Mouse (Mus musculus): ENCODE data around the gene R3hdml.

The R3hdml gene

DNA sequence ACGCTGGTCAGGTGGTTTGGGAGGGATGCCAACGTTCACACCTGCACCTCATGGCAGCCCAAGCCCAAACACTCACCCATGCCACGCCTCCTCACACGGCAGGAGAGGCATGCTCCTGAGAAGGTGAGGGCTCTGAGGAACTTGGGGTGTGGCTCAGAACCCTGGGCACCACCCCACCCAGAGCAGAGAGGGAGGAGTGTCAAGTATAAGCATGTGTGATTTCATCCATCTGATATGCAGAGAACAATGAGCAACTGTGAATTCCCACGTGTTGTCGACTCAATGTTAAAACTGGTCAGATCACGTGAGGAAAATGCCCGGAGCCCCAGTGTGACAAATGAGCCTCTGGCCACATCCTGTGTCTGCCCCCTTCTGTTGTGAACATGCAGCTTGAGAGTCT lies 25.3 kb upstream of the R3hdml start:
- TF ChIP-seq GATA4 (IDR thresholded peaks at IDR 0.05; ENCODE audit: insufficient replicate concordance, low read length), result no peak

DNA sequence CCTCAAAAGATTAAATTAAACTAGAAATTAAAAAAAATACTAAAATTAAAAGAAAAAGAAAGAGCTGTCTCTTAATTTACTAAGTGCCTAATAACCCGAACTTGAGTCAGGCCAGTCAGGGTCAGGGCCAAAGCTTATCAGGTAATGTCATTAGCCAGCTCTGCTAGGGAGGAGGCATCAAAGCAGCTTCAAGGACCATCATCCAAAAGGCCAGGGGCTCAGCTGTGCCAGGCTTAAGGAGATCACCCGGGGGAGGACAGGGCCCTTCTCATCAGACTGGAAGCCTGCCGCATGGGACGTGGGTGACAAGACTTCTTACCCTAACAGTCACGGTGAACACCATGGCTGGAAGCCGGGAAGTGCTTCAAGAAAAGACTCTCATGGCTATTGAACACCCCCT lies 24.5 kb upstream of the R3hdml start:
- TF ChIP-seq GATA4 (IDR thresholded peaks at IDR 0.05; ENCODE audit: insufficient replicate concordance, low read length), result no peak

DNA sequence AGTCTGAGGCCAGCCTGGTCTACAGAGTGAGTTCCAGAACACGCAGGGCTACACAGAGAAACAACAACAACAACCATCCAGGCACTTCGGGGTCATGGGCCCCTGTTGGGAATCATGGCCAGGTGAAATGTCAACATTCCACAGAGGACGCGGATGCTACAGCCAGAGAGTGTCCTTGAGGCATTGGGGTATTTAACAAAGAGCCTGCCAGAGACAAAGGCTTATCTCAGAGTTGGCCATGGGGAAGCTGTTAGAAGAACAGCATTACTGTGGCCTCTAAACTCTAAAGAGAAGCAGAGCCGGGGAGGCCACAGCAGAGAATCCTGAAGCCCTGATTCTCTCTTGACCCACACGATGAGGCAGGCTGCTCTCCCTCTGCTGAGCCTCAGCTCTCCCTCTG lies 23.3 kb upstream of the R3hdml start:
- no peak for TF ChIP-seq GATA4 (IDR thresholded peaks at IDR 0.05; ENCODE audit: insufficient replicate concordance, low read length)

DNA sequence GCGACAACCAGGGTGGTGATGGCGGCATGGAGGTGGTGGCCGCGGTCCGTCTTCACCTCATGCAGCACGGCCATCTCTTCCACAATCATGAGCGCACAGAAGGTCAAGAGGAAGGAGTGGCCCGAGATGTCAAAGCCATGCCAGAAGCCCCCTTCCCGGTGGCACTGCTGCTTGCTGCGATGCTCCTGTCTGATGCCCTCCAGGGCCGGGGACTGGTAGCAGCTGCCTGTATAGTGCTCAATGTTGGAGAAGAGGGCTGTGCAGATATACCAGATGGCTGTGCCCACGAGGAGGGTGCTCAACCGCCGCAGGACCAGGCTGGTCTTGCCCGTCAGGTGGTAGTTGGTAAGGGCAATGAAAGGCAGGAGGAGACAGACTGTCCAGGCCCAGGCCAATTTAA lies 22.4 kb upstream of the R3hdml start:
- no peak for TF ChIP-seq GATA4 (IDR thresholded peaks at IDR 0.05; ENCODE audit: insufficient replicate concordance, low read length)

DNA sequence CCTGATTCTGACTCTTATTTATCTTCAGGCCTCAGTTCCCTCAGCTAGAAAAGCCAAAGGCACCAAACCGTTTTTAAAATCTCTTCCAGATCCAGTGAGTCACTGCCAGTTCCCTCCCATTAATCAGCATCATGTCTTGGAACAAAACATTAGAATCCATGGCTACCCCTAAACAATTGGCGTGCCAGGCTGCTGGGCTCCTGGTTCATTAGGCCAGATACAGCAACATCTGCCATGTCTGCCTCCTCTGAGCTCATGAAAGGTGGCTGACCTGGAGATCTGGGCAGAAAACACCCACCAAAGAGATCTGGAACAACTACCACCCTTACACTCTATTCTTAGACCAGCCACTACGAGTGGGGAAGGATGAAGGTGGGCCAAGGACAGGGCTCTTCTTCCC lies 21.0 kb upstream of the R3hdml start:
- TF ChIP-seq GATA4 (IDR thresholded peaks at IDR 0.05; ENCODE audit: insufficient replicate concordance, low read length), result no peak

DNA sequence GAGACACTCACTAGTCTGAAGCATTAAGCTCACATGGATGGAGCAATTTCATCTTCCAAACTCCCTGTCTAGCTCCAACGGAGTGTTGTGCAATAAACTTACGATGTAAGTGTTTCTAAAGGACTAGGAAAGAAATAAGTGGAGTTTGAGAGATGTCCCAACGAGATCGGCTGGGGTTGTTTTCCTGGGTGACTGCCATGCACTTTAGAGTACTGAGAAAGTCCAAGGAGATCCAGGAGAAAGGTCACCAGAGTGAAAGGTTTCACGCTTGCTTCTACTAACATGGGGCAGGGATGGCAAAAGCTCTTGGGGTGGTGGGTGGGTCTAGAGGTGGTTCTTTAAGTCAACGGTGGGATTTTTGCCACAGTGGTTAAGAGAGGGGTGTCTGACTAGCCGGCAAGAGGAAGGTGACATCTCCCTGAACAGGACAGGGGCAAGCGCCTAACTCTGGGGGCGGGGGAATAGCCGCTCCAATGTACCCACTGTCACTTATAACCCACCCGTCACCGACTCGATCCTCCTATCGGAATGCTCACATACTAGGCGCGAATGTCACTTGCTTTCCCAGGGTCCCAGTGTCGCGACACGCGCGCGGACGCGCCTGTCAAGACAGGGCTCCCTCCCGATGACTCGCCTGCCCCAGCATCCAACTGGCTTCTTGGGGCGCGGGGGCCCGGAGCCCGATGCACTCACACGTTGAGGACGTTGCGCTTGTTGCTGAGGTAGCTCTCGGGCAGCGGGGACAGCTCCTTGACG lies 20.2 kb upstream of the R3hdml start:
- no peak for TF ChIP-seq GATA4 (IDR thresholded peaks at IDR 0.05; ENCODE audit: insufficient replicate concordance, low read length)

DNA sequence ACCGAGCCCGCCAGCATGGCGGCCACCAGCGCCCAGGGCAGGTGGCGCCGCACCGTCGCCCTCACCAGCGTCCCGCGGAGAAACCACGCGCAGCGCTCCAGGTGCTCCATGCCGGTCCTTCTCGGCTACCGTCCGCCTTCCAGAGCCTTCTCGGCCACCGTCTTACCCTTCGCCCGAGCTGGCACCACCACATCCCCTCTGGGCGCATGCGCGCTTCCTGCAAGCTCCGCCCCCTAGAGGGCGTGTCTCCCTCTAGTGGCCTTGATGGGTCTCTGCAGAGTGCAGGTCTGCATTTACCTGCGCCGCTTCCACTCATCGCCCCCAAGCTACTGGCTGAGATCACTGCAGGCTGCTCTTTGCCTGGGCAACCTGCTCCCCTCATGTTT lies 19.7 kb upstream of the R3hdml start, which contains the start of gene Fitm2:
Gene Fitm2 (minus strand): TSS at position 164 of the 386 bp plus-strand sequence.
- no peak; the same call in 1 of the 2 replicates for TF ChIP-seq GATA4 (IDR thresholded peaks at IDR 0.05; ENCODE audit: insufficient replicate concordance, low read length)

DNA sequence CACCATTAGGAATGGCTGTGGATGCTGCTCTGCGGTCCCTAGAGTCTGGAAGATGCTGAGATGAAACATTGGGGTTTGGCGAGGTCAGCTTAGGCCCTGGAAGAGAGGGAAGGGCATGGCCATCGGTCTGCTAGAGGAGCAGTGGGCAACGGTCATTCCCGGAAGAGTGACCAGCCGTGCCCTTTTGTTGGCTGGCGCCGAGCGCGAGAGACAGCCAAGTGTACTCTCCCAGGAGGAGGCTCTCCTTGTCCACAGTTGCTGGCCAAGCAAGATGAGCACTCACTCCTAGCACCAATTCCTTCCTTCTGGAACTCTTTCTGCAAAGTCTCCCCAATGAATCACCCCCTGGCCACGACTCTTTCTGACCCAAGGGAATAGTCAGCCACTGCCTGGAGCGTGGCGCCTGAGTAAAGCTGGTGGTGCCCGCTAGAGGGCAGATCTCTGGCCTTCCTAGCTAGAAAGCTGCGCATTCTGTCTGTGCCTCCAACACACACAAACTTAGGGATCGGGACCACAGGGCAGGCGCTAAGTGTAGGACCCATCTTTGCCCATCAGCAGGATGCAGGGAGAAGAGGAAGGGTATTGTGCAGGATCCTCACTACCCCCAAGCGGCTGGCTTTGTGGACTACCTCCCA lies 11.8 kb upstream of the R3hdml start:
- TF ChIP-seq GATA4 (IDR thresholded peaks at IDR 0.05; ENCODE audit: insufficient replicate concordance, low read length), result no peak

DNA sequence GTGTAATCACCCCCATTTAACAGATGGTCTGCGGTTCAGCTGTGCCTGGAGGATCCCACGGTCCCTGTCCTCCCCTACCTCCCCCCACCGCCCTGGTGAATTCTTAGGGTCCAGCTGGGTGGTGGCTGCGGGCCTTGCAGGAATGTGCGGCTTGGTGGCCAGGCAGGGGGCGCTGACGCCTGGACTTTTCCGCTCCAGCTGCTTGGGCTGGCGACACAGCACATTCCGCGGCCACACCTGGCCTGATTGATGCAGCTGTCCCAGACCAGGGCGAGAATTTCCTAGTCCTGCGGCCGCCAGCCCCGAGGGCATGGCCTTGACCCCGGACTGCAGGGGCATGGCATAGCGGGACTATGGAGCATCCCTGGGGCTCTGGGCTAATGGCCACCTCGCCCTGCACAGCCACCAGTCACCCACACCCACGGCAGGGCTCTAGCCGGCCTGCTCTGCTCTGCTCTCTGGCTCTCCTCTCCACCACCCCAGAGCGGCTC lies 10.5 kb upstream of the R3hdml start:
- no peak for TF ChIP-seq GATA4 (IDR thresholded peaks at IDR 0.05; ENCODE audit: insufficient replicate concordance, low read length)

DNA sequence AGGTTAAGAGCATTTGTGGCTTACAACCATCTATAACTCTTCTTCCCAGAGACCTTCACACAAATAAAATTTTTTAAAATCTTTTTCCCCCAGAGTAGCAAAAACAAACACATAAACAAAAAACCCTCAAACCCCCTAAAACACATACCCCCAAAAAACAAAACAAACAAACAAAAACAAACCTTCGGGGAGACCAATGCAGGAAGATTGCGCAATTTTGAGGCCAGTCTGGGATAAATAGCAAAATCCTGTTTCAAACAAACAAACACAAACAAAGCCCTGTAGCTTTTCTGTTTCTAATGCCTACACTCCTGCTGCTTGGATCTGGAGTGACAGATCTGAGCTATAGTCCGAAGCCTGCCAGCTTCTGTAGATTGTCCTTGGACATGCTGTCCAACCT lies 4.8 kb upstream of the R3hdml start:
- TF ChIP-seq GATA4 (IDR thresholded peaks at IDR 0.05; ENCODE audit: insufficient replicate concordance, low read length), result no peak

DNA sequence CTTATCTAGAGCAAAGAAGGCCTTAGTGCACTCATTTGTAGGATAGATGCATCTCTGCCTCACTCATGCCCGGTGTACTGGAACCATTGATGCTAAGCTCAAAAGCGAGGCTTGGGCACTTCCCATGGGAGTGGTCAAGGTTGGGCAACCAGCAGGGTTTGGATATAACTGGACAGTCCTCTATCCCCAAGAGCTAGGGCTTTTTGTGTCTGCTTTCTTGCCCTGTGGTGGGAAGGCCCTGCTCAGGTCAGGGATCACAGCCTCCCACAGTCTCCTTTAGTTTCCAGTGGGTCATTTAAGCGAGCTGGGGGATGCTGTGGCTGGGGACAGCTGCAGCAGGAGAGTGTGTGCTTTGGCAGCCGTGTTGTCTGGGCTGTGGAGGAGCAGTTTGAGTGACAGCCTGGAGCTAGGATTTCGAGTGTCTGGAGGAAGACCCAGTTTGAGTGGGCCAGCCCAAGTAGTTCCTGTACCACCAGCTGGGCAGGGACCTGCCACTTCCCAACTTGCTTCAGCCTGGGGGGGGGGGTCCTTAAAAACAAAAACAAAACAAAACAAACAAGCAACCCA lies 2.3 kb upstream of the R3hdml start:
- TF ChIP-seq GATA4 (IDR thresholded peaks at IDR 0.05; ENCODE audit: insufficient replicate concordance, low read length), result no peak

DNA sequence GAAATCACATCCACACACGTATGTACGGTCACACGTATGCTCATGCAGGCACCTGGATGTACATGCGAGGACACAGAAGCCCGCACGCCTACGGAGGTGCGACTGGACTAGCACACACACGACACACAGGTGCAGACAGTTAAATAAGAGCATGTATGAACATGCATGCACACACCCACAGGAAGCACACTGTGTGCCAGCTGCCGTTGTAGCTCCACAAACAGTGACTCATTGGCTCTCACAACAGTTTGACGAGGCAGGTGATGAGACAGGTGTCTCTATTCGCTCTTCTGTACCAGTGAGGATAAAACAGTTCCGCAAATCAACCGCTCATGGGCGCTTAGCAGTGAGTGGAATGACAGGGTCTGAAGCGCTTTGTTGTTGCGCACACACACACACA lies 1.5 kb upstream of the R3hdml start:
- no peak for TF ChIP-seq GATA4 (IDR thresholded peaks at IDR 0.05; ENCODE audit: insufficient replicate concordance, low read length)

DNA sequence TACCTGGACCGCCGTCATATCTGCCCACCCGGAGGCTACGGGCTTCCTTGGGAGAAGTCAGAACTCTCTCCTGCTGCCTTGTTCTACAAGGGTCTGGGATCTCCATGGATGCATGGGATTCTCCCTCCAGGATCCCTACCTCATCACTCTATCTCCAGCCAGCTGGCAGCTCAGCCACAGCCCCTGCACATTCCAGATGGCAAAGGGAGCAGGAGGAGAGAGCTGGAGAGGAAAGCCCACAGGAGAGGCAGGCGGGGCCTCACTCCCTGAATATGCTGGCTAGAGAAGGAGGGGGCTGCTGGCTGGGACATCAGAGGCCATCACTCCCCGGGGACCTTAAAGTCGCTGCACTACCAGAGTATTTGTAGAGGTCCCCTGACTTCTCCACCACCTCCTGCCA lies 767 bp upstream of the R3hdml start:
- TF ChIP-seq GATA4 (IDR thresholded peaks at IDR 0.05; ENCODE audit: insufficient replicate concordance, low read length), result no peak

DNA sequence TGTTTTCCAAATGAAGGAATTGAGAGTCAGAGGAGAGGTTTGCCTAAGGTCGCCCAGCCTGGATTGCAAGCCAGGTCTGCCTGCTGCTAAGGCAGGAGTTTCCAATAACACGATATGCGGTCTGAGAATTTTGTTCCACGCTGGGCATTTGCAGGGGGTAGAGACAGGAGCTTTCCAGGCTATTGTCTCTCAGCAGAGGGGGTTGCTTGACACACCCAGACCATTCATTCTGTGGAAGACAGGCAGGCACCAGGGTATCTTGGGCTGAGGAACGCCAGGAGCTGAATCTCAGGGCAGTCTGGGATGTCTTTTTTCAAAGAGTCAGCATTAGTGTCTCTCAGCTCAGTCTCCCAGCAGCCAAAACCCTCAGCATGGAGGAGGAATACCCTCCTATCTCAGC lies 913 bp downstream of the R3hdml start:
- TF ChIP-seq GATA4 (IDR thresholded peaks at IDR 0.05; ENCODE audit: insufficient replicate concordance, low read length), result no peak

DNA sequence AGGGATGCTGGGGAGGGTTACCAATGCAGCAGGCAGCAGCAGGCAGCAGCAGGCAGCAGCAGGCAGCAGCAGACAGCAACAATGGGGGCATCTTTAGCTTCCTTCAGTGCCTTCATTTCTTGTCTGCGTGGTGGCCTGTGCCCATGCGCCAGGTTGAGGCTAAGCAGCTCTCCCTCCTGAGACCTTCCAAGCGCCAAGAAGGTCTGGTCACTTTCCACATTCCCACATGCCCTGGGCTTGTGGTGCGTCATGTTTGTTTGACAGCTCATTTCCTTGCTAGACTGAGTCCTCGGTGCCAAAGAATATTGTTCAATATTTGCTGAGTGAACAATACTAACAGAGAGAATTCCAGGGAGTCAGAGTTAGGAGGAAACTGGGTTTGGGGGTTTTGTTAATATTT lies 1.9 kb downstream of the R3hdml start:
- no peak for TF ChIP-seq GATA4 (IDR thresholded peaks at IDR 0.05; ENCODE audit: insufficient replicate concordance, low read length)

DNA sequence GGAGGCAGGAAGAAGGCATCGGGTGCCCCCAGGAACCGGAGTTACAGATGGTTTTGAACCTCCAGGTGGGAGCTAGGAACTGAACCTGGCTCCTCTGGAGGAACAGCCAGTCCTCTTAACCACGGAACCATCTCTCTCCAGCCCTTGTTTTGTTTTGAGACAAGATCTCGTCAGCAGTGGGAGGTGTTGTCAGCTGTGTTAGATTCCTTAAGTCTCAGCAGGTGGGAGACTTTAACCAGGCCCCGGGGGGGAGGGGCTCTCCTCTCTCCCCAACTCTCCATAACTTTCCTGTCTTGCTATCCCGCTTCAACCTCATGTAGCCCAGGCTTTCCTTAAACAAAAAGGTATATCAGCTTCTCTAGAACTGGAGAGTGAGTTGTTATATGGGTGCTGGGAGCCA lies 2.3 kb downstream of the R3hdml start:
- TF ChIP-seq GATA4 (IDR thresholded peaks at IDR 0.05; ENCODE audit: insufficient replicate concordance, low read length), result no peak
